Mouse (Mus musculus) kidney, postnatal 0 days (tissue): ENCODE measurements around the gene Fam69b. TPM values are rescaled to one million over a fixed set of nuclear protein-coding genes. Genes with fewer than 3 reads are reported as not detected.

Source experiments
- ATAC-seq: fragments of 200-750 bp; cut with Nextera tagmentation; replicated peaks from 2 replicates; pipeline ENCODE4 v1.8.0; 2017; ENCODE audit warnings: low read depth, moderate number of reproducible peaks, moderate TSS enrichment, moderate library complexity; ENCODE audit not compliant: low FRiP score
- DNase-seq: peaks from one replicate; pipeline ENCODE4 v3.0.0-alpha.2; 2016; ENCODE audit warnings: low spot score
- H3K27ac ChIP-seq: fragments of 300-500 bp; sonication (generic); 2 replicates; pipeline ENCODE4 v1.5.1; 2014; ENCODE audit warnings: mild to moderate bottlenecking
- H3K27me3 ChIP-seq: fragments of 300-500 bp; sonication (generic); 2 replicates; pipeline ENCODE4 v1.6.1; 2014; ENCODE audit warnings: low read length, mixed read lengths; ENCODE audit not compliant: insufficient read depth
- H3K36me3 ChIP-seq: fragments of 300-500 bp; sonication (generic); 2 replicates; pipeline ENCODE4 v1.6.1; 2014; ENCODE audit warnings: low read length, mixed read lengths; ENCODE audit not compliant: insufficient read depth
- H3K4me1 ChIP-seq: fragments of 300-500 bp; sonication (generic); replicated peaks from 2 replicates; pipeline ENCODE4 v1.6.1; 2014; ENCODE audit warnings: antibody characterized with exemption, low read length, mixed read lengths; ENCODE audit not compliant: insufficient read depth
- H3K4me2 ChIP-seq: fragments of 300-500 bp; sonication (generic); 2 replicates; pipeline ENCODE4 v1.6.1; 2014; ENCODE audit warnings: mild to moderate bottlenecking, low read length, moderate library complexity, mixed read lengths
- H3K4me3 ChIP-seq: fragments of 300-500 bp; sonication (generic); replicated peaks from 2 replicates; pipeline ENCODE4 v1.5.1; 2014; ENCODE audit warnings: low read depth, low read length
- H3K9ac ChIP-seq: fragments of 300-500 bp; sonication (generic); 2 replicates; pipeline ENCODE4 v1.6.1; 2014; ENCODE audit warnings: low read depth, low read length
- H3K9me3 ChIP-seq: fragments of 300-500 bp; sonication (generic); replicated peaks from 2 replicates; pipeline ENCODE4 v1.6.1; 2016; ENCODE audit warnings: low read length, inconsistent platforms, mixed read lengths
- CTCF ChIP-seq: IDR thresholded peaks from 2 replicates; pipeline ENCODE4 v1.5.1; 2016; ENCODE audit warnings: antibody characterized with exemption, low read depth, mild to moderate bottlenecking, moderate library complexity
- WGBS: fragments of 180-500 bp; shearing (Covaris S2); extraction: QIAGEN DNeasy Blood & Tissue Kit; methylation state at CpG from one replicate; pipeline ENCODE4 v1.1.7; 2014; 5-methylcytosine and 5-hydroxymethylcytosine counted together
- polyA plus RNA-seq: library from polyadenylated mRNA; unstranded; fragments of >200 nt; fragmentation: Nextera tagmentation; extraction: Ambion mirVana; gene quantifications from 2 replicates; pipeline ENCODE4 v1.2.1, GENCODE M21; 2015

Gene Fam69b
- 27.3 and 29.5 TPM in 2 replicates for polyA plus RNA-seq

- no peaks in the 10 kb centered on the region for H3K27me3 ChIP-seq
- H3K9me3 ChIP-seq: no peaks in the 10 kb centered on the region
- DNase-seq (peak; percentile 90), ATAC-seq (peak; percentile 50)
- H3K9ac ChIP-seq: peak within 1 kb of the TSS; percentile 71
- no peaks in the 10 kb centered on the region for H3K36me3 ChIP-seq
- H3K4me2 ChIP-seq: peak within 1 kb of the TSS; percentile 80
- peaks cover 15% of the 10 kb centered on the region for H3K4me1 ChIP-seq
- peak within 1 kb of the TSS; percentile 62 for H3K4me3 ChIP-seq
- TF ChIP-seq CTCF: no peak
- under 1% methylated on average over 68 of the region's 70 CpGs for WGBS
- H3K27ac ChIP-seq: peak within 1 kb of the TSS; percentile 43
These were observed at the start of gene Fam69b for GRCm38 (mm10) chr2:26627921-26628739. Gene Fam69b, plus strand, starts transcription at chr2:26628457.

- Histone ChIP-seq H3K27me3 (no peaks in the 10 kb centered on the region), H3K4me2 (no peak within 1 kb of the TSS), H3K4me3 (no peak within 1 kb of the TSS), H3K36me3 (no peaks in the 10 kb centered on the region), H3K9me3 (no peaks in the 10 kb centered on the region), H3K4me1 (0 out of 2 replicates have a peak, but pooled peaks cover 4% of the 10 kb centered on the region), H3K27ac (peak within 1 kb of the TSS; percentile 85), H3K9ac (no peak within 1 kb of the TSS)
- ATAC-seq (no peak), DNase-seq (no peak)
- 83% methylated on average over 1 of the region's 1 CpGs for WGBS
- no peak for TF ChIP-seq CTCF
These were observed 48.5 kb upstream of the Fam69b start, which contains the start of gene Egfl7 for GRCm38 (mm10) chr2:26579714-26580113. Gene Egfl7, plus strand, starts transcription at chr2:26580014.

GRCm38 (mm10) chr2:26580751-26581150 is 47.5 kb upstream of the Fam69b start:
- 86% methylated on average over 5 of the region's 5 CpGs for WGBS
- no peak for ATAC-seq
- no peak overlapping the region for H3K4me3 ChIP-seq
- no peaks in the 10 kb centered on the region for H3K36me3 ChIP-seq
- TF ChIP-seq CTCF: no peak
- H3K27me3 ChIP-seq: no peaks in the 10 kb centered on the region
- no peak overlapping the region for H3K9ac ChIP-seq
- no peak for DNase-seq
- no peak overlapping the region for H3K4me2 ChIP-seq
- 0 out of 2 replicates have a peak, but pooled peaks cover 4% of the 10 kb centered on the region for H3K4me1 ChIP-seq
- H3K9me3 ChIP-seq: no peaks in the 10 kb centered on the region
- H3K27ac ChIP-seq: peak overlapping the region; percentile 85; the same call in 1 of the 2 replicates

GRCm38 (mm10) chr2:26582203-26582602 is 46.1 kb upstream of the Fam69b start:
- Histone ChIP-seq H3K27me3 (no peaks in the 10 kb centered on the region), H3K27ac (no peak overlapping the region), H3K36me3 (no peaks in the 10 kb centered on the region), H3K9ac (no peak overlapping the region), H3K9me3 (no peaks in the 10 kb centered on the region), H3K4me2 (no peak overlapping the region), H3K4me3 (no peak overlapping the region), H3K4me1 (0 out of 2 replicates have a peak, but pooled peaks cover 4% of the 10 kb centered on the region)
- DNase-seq: no peak
- no peak for TF ChIP-seq CTCF
- 52% methylated on average over 2 of the region's 2 CpGs for WGBS
- no peak for ATAC-seq

DNA sequence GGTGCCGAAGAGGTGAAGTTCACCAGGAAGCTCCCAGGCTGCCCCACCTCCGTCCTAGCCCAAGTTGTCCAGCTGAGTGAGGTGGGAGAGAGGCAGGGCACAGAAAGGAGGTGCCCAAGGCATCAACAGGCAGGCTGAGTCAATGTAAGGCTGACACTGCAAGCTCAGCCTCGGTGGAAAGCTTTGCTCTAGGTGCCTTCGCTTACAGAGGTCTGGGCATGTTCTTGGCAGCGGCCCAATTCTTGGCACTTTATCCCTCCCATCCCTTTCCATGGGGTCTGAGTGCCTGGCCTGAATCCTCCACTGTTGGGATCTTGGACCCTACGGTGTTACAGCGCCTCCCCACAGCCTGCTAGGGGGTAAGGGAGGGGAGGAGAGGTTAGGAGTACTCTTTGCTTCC is 45.5 kb upstream of the Fam69b start:
- DNase-seq (no peak), ATAC-seq (no peak)
- Histone ChIP-seq H3K4me3 (no peak overlapping the region), H3K9me3 (no peaks in the 10 kb centered on the region), H3K4me1 (0 out of 2 replicates have a peak, but pooled peaks cover 4% of the 10 kb centered on the region), H3K36me3 (no peaks in the 10 kb centered on the region), H3K4me2 (no peak overlapping the region), H3K27me3 (no peaks in the 10 kb centered on the region), H3K9ac (no peak overlapping the region), H3K27ac (peak overlapping the region; percentile 77)
- WGBS: 70% methylated on average over 7 of the region's 7 CpGs
- no peak for TF ChIP-seq CTCF

GRCm38 (mm10) chr2:26583640-26584039 is 44.6 kb upstream of the Fam69b start:
- H3K27me3 ChIP-seq: no peaks in the 10 kb centered on the region
- no peak for TF ChIP-seq CTCF
- 0 out of 2 replicates have a peak overlapping the region, but pooled peaks have one; percentile 10 for H3K4me2 ChIP-seq
- no peaks in the 10 kb centered on the region for H3K36me3 ChIP-seq
- H3K27ac ChIP-seq: peak overlapping the region; percentile 87
- H3K4me1 ChIP-seq: no peaks in the 10 kb centered on the region; the same call in 1 of the 2 replicates
- no peak for ATAC-seq
- H3K9me3 ChIP-seq: no peaks in the 10 kb centered on the region
- H3K4me3 ChIP-seq: peak overlapping the region; percentile 31
- H3K9ac ChIP-seq: peak overlapping the region; percentile 62
- 47% methylated on average over 11 of the region's 11 CpGs for WGBS
- DNase-seq: no peak
